Mouse (Mus musculus) myocyte (in vitro differentiated cells): ENCODE results near the gene Prss16. TPM values are rescaled to one million over a fixed set of nuclear protein-coding genes. Genes with fewer than 3 reads are reported as not detected.

ENCODE experiments used
- H3K27me3 ChIP-seq: one replicate; pipeline ENCODE4 v1.6.1; 2011; ENCODE audit not compliant: control insufficient read depth, insufficient read depth, insufficient read length
- H3K36me3 ChIP-seq: one replicate; pipeline ENCODE4 v1.6.1; 2011; ENCODE audit not compliant: control insufficient read depth, insufficient read depth
- H3K4me2 ChIP-seq: one replicate; pipeline ENCODE4 v1.6.1; 2011; ENCODE audit warnings: low read depth, control low read depth
- H3K4me3 ChIP-seq: one replicate; pipeline ENCODE4 v1.5.1; 2011; ENCODE audit warnings: mild to moderate bottlenecking, control low read depth, moderate library complexity
- H3K79me2 ChIP-seq: one replicate; pipeline ENCODE4 v1.6.1; 2011; ENCODE audit not compliant: control insufficient read depth, insufficient read depth
- H3ac ChIP-seq: one replicate; pipeline ENCODE4 v1.6.1; 2011; ENCODE audit not compliant: control insufficient read depth, insufficient read length
- CEBPB ChIP-seq: IDR thresholded peaks from 2 replicates; pipeline ENCODE4 v1.6.1; 2011; ENCODE audit warnings: mild to moderate bottlenecking, moderate library complexity; ENCODE audit not compliant: poor library complexity, insufficient read depth, severe bottlenecking
- E2F4 ChIP-seq: IDR thresholded peaks from one replicate; pipeline ENCODE4 v1.6.1; 2011; ENCODE audit warnings: mild to moderate bottlenecking, control low read depth, moderate library complexity; ENCODE audit not compliant: insufficient read depth
- MAX ChIP-seq: IDR thresholded peaks from one replicate; pipeline ENCODE4 v1.6.1; 2011; ENCODE audit warnings: low read depth, mild to moderate bottlenecking, control low read depth
- MYOD1 ChIP-seq, 3 experiments: IDR thresholded peaks; one replicate each; pipeline ENCODE4 v1.6.1; 2011; ENCODE audit warnings: control low read depth in 2 of 3, low read depth in 2 of 3, mild to moderate bottlenecking in 2 of 3, moderate library complexity in 1 of 3; ENCODE audit not compliant: insufficient read length in 2 of 3, control insufficient read depth in 1 of 3
- MYOG ChIP-seq, 3 experiments: IDR thresholded peaks; one replicate each; pipeline ENCODE4 v1.6.1; 2011; ENCODE audit warnings: control low read depth in 2 of 3, low read depth in 2 of 3, mild to moderate bottlenecking in 2 of 3; ENCODE audit not compliant: insufficient read length in 2 of 3, control insufficient read depth in 1 of 3, insufficient read depth in 1 of 3
- POLR2A ChIP-seq: IDR thresholded peaks from one replicate; pipeline ENCODE4 v1.6.1; 2011; ENCODE audit warnings: low read depth, mild to moderate bottlenecking, control low read depth, moderate library complexity; ENCODE audit not compliant: insufficient read length
- POLR2AphosphoS2 ChIP-seq: IDR thresholded peaks from one replicate; pipeline ENCODE4 v1.6.1; 2011; ENCODE audit warnings: low read depth, control low read depth; ENCODE audit not compliant: insufficient read length
- REST ChIP-seq: IDR thresholded peaks from one replicate; pipeline ENCODE4 v1.6.1; 2011; ENCODE audit warnings: mild to moderate bottlenecking, control low read depth, moderate library complexity; ENCODE audit not compliant: insufficient read depth, insufficient read length
- SRF ChIP-seq: IDR thresholded peaks from one replicate; pipeline ENCODE4 v1.6.1; 2011; ENCODE audit warnings: low read depth; ENCODE audit not compliant: control insufficient read depth, insufficient read length
- TCF12 ChIP-seq: IDR thresholded peaks from one replicate; pipeline ENCODE4 v1.6.1; 2011; ENCODE audit warnings: mild to moderate bottlenecking, control low read depth; ENCODE audit not compliant: poor library complexity, insufficient read depth, severe bottlenecking
- TCF3 ChIP-seq: IDR thresholded peaks from one replicate; pipeline ENCODE4 v1.6.1; 2011; ENCODE audit warnings: low read depth, control low read depth; ENCODE audit not compliant: insufficient read length
- USF1 ChIP-seq: IDR thresholded peaks from one replicate; pipeline ENCODE4 v1.6.1; 2011; ENCODE audit warnings: low read depth, mild to moderate bottlenecking, control low read depth, moderate library complexity
- polyA plus RNA-seq: library from polyadenylated mRNA; unstranded; fragments of >200 nt; fragmentation: generic; extraction: Trizol; gene quantifications from one replicate; pipeline ENCODE4 v1.2.1, GENCODE M21; 2012; ENCODE audit warnings: missing spikeins

The Prss16 gene
- polyA plus RNA-seq, 1 experiment = 0.34 TPM

- TF ChIP-seq POLR2AphosphoS2 (peak; percentile 57), USF1 (no peak)
- no peaks in the 10 kb centered on the region for H3K79me2 ChIP-seq
- peak overlapping the region; percentile 86 for H3K4me2 ChIP-seq
- peak overlapping the region; percentile 28 for H3K4me3 ChIP-seq
- no peaks in the 10 kb centered on the region for H3K27me3 ChIP-seq
- H3ac ChIP-seq = no peak overlapping the region
- H3K36me3 ChIP-seq = no peaks in the 10 kb centered on the region
These were observed 31.1 kb upstream of the Prss16 start for GRCm38 (mm10) chr13:22040464-22041141.

DNA sequence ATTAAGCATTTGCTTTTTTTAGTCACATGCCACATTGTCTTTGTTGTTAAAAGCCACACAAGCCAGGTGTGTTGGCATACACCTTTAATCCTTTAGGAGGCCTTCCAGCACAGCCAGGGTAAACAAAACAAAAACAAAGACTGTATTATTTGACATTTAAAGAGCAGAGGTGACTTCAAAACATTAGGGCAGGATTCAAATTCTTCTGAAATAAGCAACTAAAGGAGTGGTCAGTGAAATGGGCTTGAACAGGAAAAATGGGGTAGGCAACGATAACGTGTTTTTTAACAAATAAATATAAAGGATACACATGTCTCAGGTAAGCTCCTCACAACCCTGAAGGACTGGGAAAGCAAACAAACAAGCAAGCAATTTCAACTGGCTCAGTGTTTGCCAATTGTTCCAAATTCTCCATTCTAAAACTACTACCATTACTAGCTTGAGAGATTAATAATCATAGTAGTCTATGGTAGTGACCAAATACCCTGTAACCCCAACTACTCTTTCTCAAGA, 30.5 kb upstream of the Prss16 start:
- no peaks in the 10 kb centered on the region for H3K36me3 ChIP-seq
- H3ac ChIP-seq = no peak overlapping the region
- TF ChIP-seq MYOG (IDR thresholded peaks at IDR 0.05; ENCODE audit: control insufficient read depth in 1 of 3, insufficient read depth in 1 of 3, insufficient read length in 2 of 3, low read depth in 2 of 3) (no peak), CEBPB (no peak)
- peak overlapping the region; percentile 28 for H3K4me3 ChIP-seq
- no peaks in the 10 kb centered on the region for H3K79me2 ChIP-seq
- no peaks in the 10 kb centered on the region for H3K27me3 ChIP-seq
- H3K4me2 ChIP-seq = peak overlapping the region; percentile 86

DNA sequence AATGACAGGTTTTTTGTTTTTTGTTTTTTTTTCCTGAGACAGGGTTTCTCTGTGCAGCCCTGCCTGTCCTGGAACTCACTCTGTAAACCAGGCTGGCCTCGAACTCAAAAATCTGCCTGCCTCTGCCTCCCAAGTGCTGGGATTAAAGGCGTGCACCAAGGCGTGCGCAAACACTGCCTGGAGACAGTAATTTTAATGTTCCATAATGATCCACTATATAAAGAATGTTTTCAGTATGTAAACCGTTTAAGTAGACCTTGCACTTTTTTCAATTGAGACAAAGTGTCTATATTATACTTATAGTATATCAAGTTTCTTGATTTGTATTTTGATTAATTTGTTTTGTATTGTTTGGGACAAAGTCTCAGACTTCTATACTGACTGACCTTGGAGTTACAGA, 29.8 kb upstream of the Prss16 start:
- no peaks in the 10 kb centered on the region for H3K27me3 ChIP-seq
- no peak overlapping the region for H3ac ChIP-seq
- H3K79me2 ChIP-seq = no peaks in the 10 kb centered on the region
- peak overlapping the region; percentile 86 for H3K4me2 ChIP-seq
- H3K36me3 ChIP-seq = no peaks in the 10 kb centered on the region
- H3K4me3 ChIP-seq = peak overlapping the region; percentile 28
- TF ChIP-seq MYOD1 (IDR thresholded peaks at IDR 0.05; ENCODE audit: control insufficient read depth in 1 of 3, insufficient read length in 2 of 3, low read depth in 2 of 3) = no peak
- TF ChIP-seq E2F4 = no peak
- TF ChIP-seq USF1 = no peak
- no peak for TF ChIP-seq REST
- no peak for TF ChIP-seq MYOG (IDR thresholded peaks at IDR 0.05; ENCODE audit: control insufficient read depth in 1 of 3, insufficient read depth in 1 of 3, insufficient read length in 2 of 3, low read depth in 2 of 3)
- TF ChIP-seq POLR2A = no peak
- TF ChIP-seq MAX = no peak
- no peak for TF ChIP-seq SRF
- TF ChIP-seq TCF3 = no peak
- TF ChIP-seq TCF12 = no peak
- TF ChIP-seq POLR2AphosphoS2 = no peak
- TF ChIP-seq CEBPB = no peak

DNA sequence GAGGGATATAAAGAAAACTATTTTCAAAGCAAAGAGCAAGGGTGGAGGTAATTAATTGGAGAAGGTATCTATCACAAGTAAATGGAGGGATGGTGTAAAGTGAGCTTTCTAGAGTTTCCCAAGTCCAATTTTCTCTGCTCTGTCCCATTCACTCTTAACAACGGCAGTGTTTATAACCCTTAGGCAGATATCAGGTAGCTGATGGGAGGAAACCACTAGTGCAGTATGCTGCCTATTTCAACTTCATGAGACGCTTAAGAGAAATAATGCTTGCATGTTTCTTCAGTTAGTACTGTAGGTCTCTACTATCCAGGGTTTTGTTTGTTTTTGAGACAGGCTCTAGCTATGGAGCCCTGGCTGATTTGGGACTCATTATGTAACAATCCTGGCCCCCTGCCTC, 27.9 kb upstream of the Prss16 start:
- Histone ChIP-seq H3K4me3 (no peak overlapping the region), H3K79me2 (no peaks in the 10 kb centered on the region), H3K27me3 (no peaks in the 10 kb centered on the region), H3ac (no peak overlapping the region), H3K4me2 (no peak overlapping the region), H3K36me3 (no peaks in the 10 kb centered on the region)
- TF ChIP-seq E2F4 (no peak), MYOG (IDR thresholded peaks at IDR 0.05; ENCODE audit: control insufficient read depth in 1 of 3, insufficient read depth in 1 of 3, insufficient read length in 2 of 3, low read depth in 2 of 3) (no peak), POLR2A (no peak), POLR2AphosphoS2 (no peak), TCF3 (no peak), MAX (no peak), USF1 (no peak), SRF (no peak), REST (no peak), CEBPB (no peak), MYOD1 (IDR thresholded peaks at IDR 0.05; ENCODE audit: control insufficient read depth in 1 of 3, insufficient read length in 2 of 3, low read depth in 2 of 3) (no peak), TCF12 (no peak)

DNA sequence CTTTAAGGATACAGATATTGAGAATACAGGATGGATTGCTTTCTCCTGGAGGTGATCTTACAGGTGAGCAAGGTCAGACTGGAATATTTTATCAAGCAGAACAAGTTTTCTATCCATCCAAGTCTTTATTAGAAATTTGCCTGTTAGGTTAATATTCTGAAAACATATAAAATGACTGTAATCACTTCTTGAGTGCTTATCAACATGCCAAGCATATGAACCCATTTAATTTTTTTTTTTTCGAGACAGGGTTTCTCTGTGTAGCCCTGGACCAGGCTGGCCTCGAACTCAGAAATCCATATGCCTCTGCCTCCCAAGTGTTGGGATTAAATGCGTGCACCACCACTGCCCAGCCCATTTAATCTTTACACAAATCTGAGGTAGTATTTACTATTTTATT, 27.4 kb upstream of the Prss16 start:
- H3K36me3 ChIP-seq = no peaks in the 10 kb centered on the region
- H3K79me2 ChIP-seq = no peaks in the 10 kb centered on the region
- H3ac ChIP-seq = no peak overlapping the region
- no peak for TF ChIP-seq TCF12
- TF ChIP-seq TCF3 = no peak
- no peak for TF ChIP-seq MYOD1 (IDR thresholded peaks at IDR 0.05; ENCODE audit: control insufficient read depth in 1 of 3, insufficient read length in 2 of 3, low read depth in 2 of 3)
- TF ChIP-seq POLR2AphosphoS2 = no peak
- no peak for TF ChIP-seq E2F4
- TF ChIP-seq MAX = no peak
- TF ChIP-seq POLR2A = no peak
- TF ChIP-seq USF1 = no peak
- TF ChIP-seq REST = no peak
- TF ChIP-seq MYOG (IDR thresholded peaks at IDR 0.05; ENCODE audit: control insufficient read depth in 1 of 3, insufficient read depth in 1 of 3, insufficient read length in 2 of 3, low read depth in 2 of 3) = no peak
- TF ChIP-seq CEBPB = no peak
- no peak for TF ChIP-seq SRF
- H3K4me3 ChIP-seq = peak overlapping the region; percentile 41
- no peaks in the 10 kb centered on the region for H3K27me3 ChIP-seq
- H3K4me2 ChIP-seq = peak overlapping the region; percentile 79
